Mouse (Mus musculus) T-helper 17 cell (primary cell): ENCODE measurements at regions not wholly inside any gene's neighbourhood (a gene's known extent, or its start where the extent isn't known, plus 50 kb on each side); places are given as distances from the start of the nearest gene placed in this dataset.
"Not testable (repeated sequence)": the region's sequence is repeated elsewhere in the genome, so short reads cannot be mapped to it uniquely, and the experiment has no call there.

ENCODE experiments used
- in situ Hi-C, 2 experiments: fragments of 300-600 bp; cut with MboI, MseI; formaldehyde crosslinking; loops; 1 replicate in 1 of 2; 2 replicates in 1 of 2; pipeline ENCODE4 v1.15.1; 2025; ENCODE audit warnings: high pct_unique_total_duplicates in 2 of 2

- in situ Hi-C loops, result no loop called here
These were observed 409.0 kb upstream of the St6gal2 start for GRCm38 (mm10) chr17:55036142-55036541.

- in situ Hi-C loops, result not testable (repeated sequence)
These were observed 405.0 kb upstream of the St6gal2 start for GRCm38 (mm10) chr17:55040216-55040615.

- in situ Hi-C loops, result no loop called here
These were observed 376.8 kb upstream of the St6gal2 start for GRCm38 (mm10) chr17:55068420-55068819.

GRCm38 (mm10) chr17:55083357-55084099, 361.7 kb upstream of the St6gal2 start:
- in situ Hi-C loops, result no loop called here

- in situ Hi-C loops, result no loop called here
These were observed 354.4 kb upstream of the St6gal2 start for GRCm38 (mm10) chr17:55090661-55091252.

GRCm38 (mm10) chr17:55103470-55103869, 341.7 kb upstream of the St6gal2 start:
- in situ Hi-C loops, result no loop called here

- in situ Hi-C loops, result loop anchor here in 1 of 2 experiments (5.0 kb wide), 1 partner anchor 593 kb away; no protein-coding TSS in a partner anchor
These were observed 320.3 kb upstream of the St6gal2 start for GRCm38 (mm10) chr17:55124846-55125245.

DNA sequence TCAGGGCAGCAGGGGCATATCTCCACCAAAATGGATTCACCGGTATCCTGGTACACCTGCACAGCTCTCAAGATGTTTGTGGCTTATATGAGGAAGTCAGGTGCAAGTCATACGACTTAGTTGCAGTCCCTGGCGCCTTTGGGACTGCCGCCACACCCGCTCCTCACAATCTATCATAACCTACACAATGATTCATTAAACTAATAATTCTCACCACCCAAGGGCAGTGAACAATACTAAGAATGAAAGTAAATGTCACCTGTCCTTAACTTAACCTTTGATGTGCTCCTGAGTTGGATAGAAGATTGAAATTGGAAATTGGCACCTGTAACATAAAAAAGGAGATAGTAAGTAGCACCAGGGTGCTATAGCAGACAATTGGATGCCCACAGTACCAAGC, 315.1 kb upstream of the St6gal2 start:
- in situ Hi-C loops, result not testable (repeated sequence)
